10 mouse cellular contexts compared by ENCODE assay signal in the genomic region with DNA sequence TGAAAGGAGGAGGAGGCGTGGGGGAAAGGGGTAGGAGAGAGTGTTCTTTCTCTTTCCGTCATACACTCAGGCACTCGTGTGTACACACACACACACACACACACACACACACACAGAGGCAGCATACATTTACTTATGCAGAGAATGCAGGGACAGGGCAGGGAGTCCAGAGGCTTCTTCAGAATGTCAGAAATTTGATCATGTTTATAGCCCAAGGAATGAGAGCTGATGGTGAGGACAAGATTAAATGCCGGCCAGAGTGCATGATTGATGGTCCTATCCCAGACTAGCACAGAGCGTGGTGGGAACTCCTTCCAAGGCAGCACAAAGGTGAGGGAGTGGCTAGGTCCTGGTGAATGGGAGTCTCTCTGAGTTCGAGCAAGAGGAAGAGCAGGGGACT.
DNase-seq lines count a peak whose midpoint lies in the region; ATAC-seq and TF ChIP-seq lines count a peak whose summit lies in the region.
"Had no signal": no experiment of that assay in that cellular context is flagged by ENCODE, and none has a peak within 500 bp of the region (broad histone marks: within the 10 kb centered on the region; RNA-seq: fewer than 3 reads in every experiment).

No protein-coding gene starts in this region.

- no peaks in the 10 kb centered on the region for H3K36me3 ChIP-seq in hindbrain, embryonic 10.5 days
- no peaks in the 10 kb centered on the region for H3K36me3 ChIP-seq in hindbrain, embryonic 16.5 days (ENCODE audit: control insufficient read depth, insufficient read depth, low read length)
- H3K36me3 ChIP-seq in neural tube, embryonic 13.5 days, result no peaks in the 10 kb centered on the region
- no peaks in the 10 kb centered on the region for H3K36me3 ChIP-seq in intestine, embryonic 16.5 days (ENCODE audit: control insufficient read depth, insufficient read depth, low read length)
- H3K36me3 ChIP-seq in stomach, postnatal 0 days (ENCODE audit: control insufficient read depth, insufficient read depth, low read length), result no peaks in the 10 kb centered on the region
- H3K36me3 ChIP-seq in midbrain, embryonic 14.5 days (ENCODE audit: control insufficient read depth, insufficient read depth, low read length), result no peaks in the 10 kb centered on the region

- H3K27me3 ChIP-seq in hindbrain, embryonic 10.5 days (ENCODE audit: insufficient read depth, poor library complexity, severe bottlenecking), result peaks cover 50% of the 10 kb centered on the region
- H3K27me3 ChIP-seq in hindbrain, embryonic 16.5 days (replicated peaks; ENCODE audit: control insufficient read depth, insufficient read depth, low read length), result peaks cover 8% of the 10 kb centered on the region
- H3K27me3 ChIP-seq in neural tube, embryonic 13.5 days, result peaks cover 93% of the 10 kb centered on the region
- H3K27me3 ChIP-seq in intestine, embryonic 16.5 days (replicated peaks; ENCODE audit: control insufficient read depth, insufficient read depth, low read length), result no peaks in the 10 kb centered on the region
- no peaks in the 10 kb centered on the region for H3K27me3 ChIP-seq in stomach, postnatal 0 days (ENCODE audit: control insufficient read depth, insufficient read depth, low read length)
- H3K27me3 ChIP-seq in midbrain, embryonic 14.5 days (ENCODE audit: control insufficient read depth, insufficient read depth, low read length), result peaks cover 8% of the 10 kb centered on the region; the same call in 1 of the 2 replicates

- WGBS in hindbrain, embryonic 10.5 days, result 33% methylated on average over 6 of the region's 6 CpGs
- WGBS in hindbrain, embryonic 16.5 days, result 43% methylated on average over 6 of the region's 6 CpGs
- 30% methylated on average over 6 of the region's 6 CpGs for WGBS in neural tube, embryonic 13.5 days
- WGBS in intestine, embryonic 16.5 days, result 28% methylated on average over 6 of the region's 6 CpGs
- 20% methylated on average over 6 of the region's 6 CpGs for WGBS in stomach, postnatal 0 days
- 49% methylated on average over 6 of the region's 6 CpGs for WGBS in midbrain, embryonic 14.5 days

- no peak overlapping the region for H3K9ac ChIP-seq in hindbrain, embryonic 16.5 days (ENCODE audit: low read depth, low read length)
- H3K9ac ChIP-seq in neural tube, embryonic 13.5 days, result no peak overlapping the region
- no peak overlapping the region for H3K9ac ChIP-seq in intestine, embryonic 16.5 days (ENCODE audit: low read depth, low read length)
- H3K9ac ChIP-seq in stomach, postnatal 0 days (ENCODE audit: low read length), result no peak overlapping the region
- H3K9ac ChIP-seq in midbrain, embryonic 14.5 days (replicated peaks; ENCODE audit: low read length), result no peak overlapping the region

- H3K27ac ChIP-seq in hindbrain, embryonic 10.5 days, result peak overlapping the region; percentile 80
- no peak overlapping the region for H3K27ac ChIP-seq in hindbrain, embryonic 16.5 days (ENCODE audit: low read depth, low read length)
- H3K27ac ChIP-seq in neural tube, embryonic 13.5 days (replicated peaks), result no peak overlapping the region
- no peak overlapping the region for H3K27ac ChIP-seq in intestine, embryonic 16.5 days (ENCODE audit: low read length)
- H3K27ac ChIP-seq in stomach, postnatal 0 days (replicated peaks), result peak overlapping the region; percentile 59
- H3K27ac ChIP-seq in midbrain, embryonic 14.5 days (replicated peaks; ENCODE audit: low read depth, low read length), result no peak overlapping the region

- no peak for ATAC-seq in hindbrain, embryonic 16.5 days
- 0 out of 2 replicates have a peak, but pooled peaks have one; percentile 57 for ATAC-seq in neural tube, embryonic 13.5 days (ENCODE audit: low read depth)
- peak; percentile 55 for ATAC-seq in intestine, embryonic 16.5 days
- peak; percentile 80 for ATAC-seq in stomach, postnatal 0 days (ENCODE audit: low FRiP score, low TSS enrichment)
- ATAC-seq in midbrain, embryonic 14.5 days (ENCODE audit: low FRiP score, low TSS enrichment), result no peak

- DNase-seq in hindbrain, embryonic 10.5 days (ENCODE audit: low spot score), result no peak
- no peak for DNase-seq in neural tube, embryonic 10.5 days (ENCODE audit: extremely low spot score, low spot score)
- peak; percentile 72 for DNase-seq in stomach, postnatal 0 days (ENCODE audit: low spot score)
- DNase-seq in ovary, adult 18-20 months (ENCODE audit: low spot score), result no peak
- DNase-seq in midbrain, embryonic 14.5 days, result no peak
- DNase-seq: kidney, adult 11 months had no signal

- no peak for TF ChIP-seq CTCF in stomach, postnatal 0 days (IDR thresholded peaks at IDR 0.05; ENCODE audit: low read depth)

- no peaks in the 10 kb centered on the region for H3K9me3 ChIP-seq in hindbrain, embryonic 10.5 days
- H3K9me3 ChIP-seq in hindbrain, embryonic 16.5 days (ENCODE audit: control insufficient read depth, low read length), result no peaks in the 10 kb centered on the region
- H3K9me3 ChIP-seq in neural tube, embryonic 13.5 days, result no peaks in the 10 kb centered on the region
- H3K9me3 ChIP-seq in intestine, embryonic 16.5 days (ENCODE audit: control insufficient read depth, low read length), result no peaks in the 10 kb centered on the region
- no peaks in the 10 kb centered on the region for H3K9me3 ChIP-seq in stomach, postnatal 0 days (ENCODE audit: control insufficient read depth, low read length)
- H3K9me3 ChIP-seq in midbrain, embryonic 14.5 days (ENCODE audit: control insufficient read depth, low read length), result no peaks in the 10 kb centered on the region
- H3K9me3 ChIP-seq: megakaryocyte, embryonic 14.5 days had no signal

- H3K4me3 ChIP-seq in hindbrain, embryonic 10.5 days, result no peak overlapping the region
- H3K4me3 ChIP-seq in hindbrain, embryonic 16.5 days (ENCODE audit: low read length), result no peak overlapping the region
- no peak overlapping the region for H3K4me3 ChIP-seq in neural tube, embryonic 13.5 days
- H3K4me3 ChIP-seq in intestine, embryonic 16.5 days (ENCODE audit: low read length), result no peak overlapping the region
- H3K4me3 ChIP-seq in stomach, postnatal 0 days (ENCODE audit: low read depth, low read length), result no peak overlapping the region
- H3K4me3 ChIP-seq in midbrain, embryonic 14.5 days (replicated peaks; ENCODE audit: low read depth, low read length), result no peak overlapping the region
- H3K4me3 ChIP-seq: megakaryocyte, embryonic 14.5 days had no signal

- H3K4me2 ChIP-seq in hindbrain, embryonic 16.5 days (ENCODE audit: low read length), result no peak overlapping the region
- no peak overlapping the region for H3K4me2 ChIP-seq in neural tube, embryonic 13.5 days
- no peak overlapping the region for H3K4me2 ChIP-seq in intestine, embryonic 16.5 days (ENCODE audit: low read depth, low read length)
- no peak overlapping the region for H3K4me2 ChIP-seq in stomach, postnatal 0 days (replicated peaks; ENCODE audit: low read depth)
- no peak overlapping the region for H3K4me2 ChIP-seq in midbrain, embryonic 14.5 days (ENCODE audit: low read length)

- H3K4me1 ChIP-seq in hindbrain, embryonic 10.5 days (replicated peaks), result peaks cover 24% of the 10 kb centered on the region
- H3K4me1 ChIP-seq in hindbrain, embryonic 16.5 days (ENCODE audit: control insufficient read depth, insufficient read depth, low read depth, low read length), result no peaks in the 10 kb centered on the region
- H3K4me1 ChIP-seq in neural tube, embryonic 13.5 days (replicated peaks), result peaks cover 12% of the 10 kb centered on the region
- peaks cover 13% of the 10 kb centered on the region for H3K4me1 ChIP-seq in intestine, embryonic 16.5 days (ENCODE audit: control insufficient read depth, insufficient read depth, low read length)
- peaks cover 2% of the 10 kb centered on the region; the same call in 1 of the 2 replicates for H3K4me1 ChIP-seq in stomach, postnatal 0 days (replicated peaks; ENCODE audit: control insufficient read depth, insufficient read depth)
- H3K4me1 ChIP-seq in midbrain, embryonic 14.5 days (ENCODE audit: control insufficient read depth, insufficient read depth, low read length), result no peaks in the 10 kb centered on the region; the same call in 1 of the 2 replicates

- no peak for TF ChIP-seq EP300 in stomach, postnatal 0 days (optimal IDR thresholded peaks at IDR 0.05)

Comparison
In these comparisons a context has a peak if more than half of its experiments do, and no peak if none do; other contexts are left out.
1. H3K27ac ChIP-seq: peak in hindbrain, embryonic 10.5 days (single experiment) and stomach, postnatal 0 days (single experiment); none in hindbrain, embryonic 16.5 days (single experiment), neural tube, embryonic 13.5 days (single experiment), intestine, embryonic 16.5 days (single experiment) and midbrain, embryonic 14.5 days (single experiment).
2. ATAC-seq: peak in neural tube, embryonic 13.5 days (single experiment), intestine, embryonic 16.5 days (single experiment) and stomach, postnatal 0 days (single experiment); none in hindbrain, embryonic 16.5 days (single experiment) and midbrain, embryonic 14.5 days (single experiment).